Mouse (Mus musculus) small intestine, adult 2 months (tissue): ENCODE results near the gene Rmi2.

Experiments used
- CTCF ChIP-seq: fragments of 200-500 bp; IDR thresholded peaks from 2 replicates; pipeline ENCODE4 v1.5.1; 2012; ENCODE audit warnings: low read depth, mild to moderate bottlenecking, control low read depth, inconsistent platforms, low read length, moderate library complexity, mixed read lengths; ENCODE audit not compliant: insufficient replicate concordance, insufficient read length; ENCODE audit errors: extremely low read depth
- POLR2A ChIP-seq: fragments of 200-500 bp; IDR thresholded peaks from 2 replicates; pipeline ENCODE4 v1.6.1; 2012; ENCODE audit warnings: low read depth, mild to moderate bottlenecking, control low read depth, inconsistent platforms, low read length, moderate library complexity

GRCm38 (mm10) chr16:10901956-10902355 lies 67.1 kb downstream of the Rmi2 start:
- TF ChIP-seq POLR2A (no peak), CTCF (no peak)
